Mouse (Mus musculus) left cerebral cortex, postnatal 4 days (tissue): ENCODE measurements around the gene Nfkb1. TPM values are rescaled to one million over a fixed set of nuclear protein-coding genes. Genes with fewer than 3 reads are reported as not detected.

Source experiments
- DNase-seq: peaks from one replicate; pipeline ENCODE4 v3.0.0-alpha.2; 2022
- intact Hi-C: fragments of 180-260 bp; cut with DNase I; formaldehyde crosslinking; loops from one replicate; pipeline ENCODE4 v1.15.1; 2025
- total RNA-seq, 2 experiments: library from RNA; stranded (reverse); gene quantifications; 2 replicates each; pipeline ENCODE4 v1.2.3; 2021

Gene Nfkb1
- total RNA-seq, 2 experiments from 2014 or later = 19.3 to 20.5 TPM

- intact Hi-C loops = no loop called here
- no peak for DNase-seq
Measured at GRCm38 (mm10) chr3:135635646-135636434, 55.5 kb downstream of the Nfkb1 start.

- DNase-seq = no peak
- intact Hi-C loops = no loop called here
Measured at GRCm38 (mm10) chr3:135635030-135635429, 56.3 kb downstream of the Nfkb1 start.

- intact Hi-C loops = no loop called here
Measured at GRCm38 (mm10) chr3:135634275-135634674, 57.1 kb downstream of the Nfkb1 start.

GRCm38 (mm10) chr3:135631856-135632255, 59.5 kb downstream of the Nfkb1 start:
- DNase-seq = no peak
- intact Hi-C loops = no loop called here

More at GRCm38 (mm10) chr3:135634275-135634674, 57.1 kb downstream of the Nfkb1 start:
- DNase-seq = no peak

- DNase-seq = peak; percentile 28
- intact Hi-C loops = no loop called here
Measured at GRCm38 (mm10) chr3:135631096-135631457, 60.3 kb downstream of the Nfkb1 start.

GRCm38 (mm10) chr3:135630430-135631095, 60.8 kb downstream of the Nfkb1 start:
- no peak for DNase-seq
- intact Hi-C loops = no loop called here

- intact Hi-C loops = no loop called here
- no peak for DNase-seq
Measured at GRCm38 (mm10) chr3:135629830-135630355, 61.5 kb downstream of the Nfkb1 start.

- no peak for DNase-seq
- intact Hi-C loops = no loop called here
Measured at GRCm38 (mm10) chr3:135628706-135629169, 62.6 kb downstream of the Nfkb1 start.

GRCm38 (mm10) chr3:135628000-135628705, 63.2 kb downstream of the Nfkb1 start:
- intact Hi-C loops = no loop called here

GRCm38 (mm10) chr3:135625290-135625689, 66.1 kb downstream of the Nfkb1 start:
- intact Hi-C loops = no loop called here
- DNase-seq = no peak

More at GRCm38 (mm10) chr3:135628000-135628705, 63.2 kb downstream of the Nfkb1 start:
- DNase-seq = no peak

GRCm38 (mm10) chr3:135616730-135617129, 74.6 kb downstream of the Nfkb1 start:
- DNase-seq = no peak
- intact Hi-C loops = no loop called here

GRCm38 (mm10) chr3:135614376-135614775, 77.0 kb downstream of the Nfkb1 start:
- intact Hi-C loops = no loop called here

GRCm38 (mm10) chr3:135610221-135610620, 81.1 kb downstream of the Nfkb1 start:
- DNase-seq = no peak
- intact Hi-C loops = no loop called here

More at GRCm38 (mm10) chr3:135614376-135614775, 77.0 kb downstream of the Nfkb1 start:
- DNase-seq = no peak

GRCm38 (mm10) chr3:135607660-135608473, 83.5 kb downstream of the Nfkb1 start:
- DNase-seq = no peak
- intact Hi-C loops = no loop called here

GRCm38 (mm10) chr3:135607021-135607420, 84.3 kb downstream of the Nfkb1 start:
- no peak for DNase-seq
- intact Hi-C loops = no loop called here

- no peak for DNase-seq
- intact Hi-C loops = no loop called here
Measured at GRCm38 (mm10) chr3:135606592-135606991, 84.8 kb downstream of the Nfkb1 start.

GRCm38 (mm10) chr3:135605474-135605873, 85.9 kb downstream of the Nfkb1 start:
- no peak for DNase-seq
- intact Hi-C loops = no loop called here

- no peak for DNase-seq
Measured at GRCm38 (mm10) chr3:135604626-135605417, 86.5 kb downstream of the Nfkb1 start.

GRCm38 (mm10) chr3:135602731-135603130, 88.6 kb downstream of the Nfkb1 start:
- intact Hi-C loops = no loop called here
- DNase-seq = no peak

More at GRCm38 (mm10) chr3:135604626-135605417, 86.5 kb downstream of the Nfkb1 start:
- intact Hi-C loops = no loop called here
